Mouse (Mus musculus): ENCODE results near the gene Ibtk. TPM values are rescaled to one million over a fixed set of nuclear protein-coding genes. Genes with fewer than 3 reads are reported as not detected.

Ibtk gene
- total and polyA plus RNA-seq, 3 experiments, result 20.0 to 53.7 (median 21.1) TPM

- Histone ChIP-seq H3K27ac (ENCODE audit: control insufficient read depth, low read depth, low read length) (no peak overlapping the region), H3K79me2 (ENCODE audit: control insufficient read depth, insufficient read depth, low read length, poor library complexity) (no peaks in the 10 kb centered on the region), H3K36me3 (ENCODE audit: control insufficient read depth in 1 of 2, insufficient read depth in 2 of 2, low read length in 2 of 2) (peaks cover 0 to 6% of the 10 kb centered on the region in 2 experiments; a peak in 2 of 4 replicates), H3K4me3 (ENCODE audit: control insufficient read depth in 1 of 2, insufficient read depth in 1 of 2, low read depth in 2 of 2, low read length in 2 of 2) (no peak overlapping the region), H3K4me1 (ENCODE audit: control insufficient read depth in 1 of 2, insufficient read depth in 2 of 2, low read length in 2 of 2) (no peaks in the 10 kb centered on the region), H3K27me3 (ENCODE audit: control insufficient read depth in 1 of 2, insufficient read depth in 2 of 2, low read length in 2 of 2) (no peaks in the 10 kb centered on the region), H3K9me3 (replicated peaks; ENCODE audit: insufficient read depth, low read length) (no peaks in the 10 kb centered on the region), H3K9ac (ENCODE audit: control insufficient read depth, low read depth, low read length, poor library complexity, severe bottlenecking) (no peak overlapping the region)
- peak; percentile 78 to 86 (median 85) for TF ChIP-seq CTCF (IDR thresholded peaks at IDR 0.05 in 2 of 3, conservative IDR thresholded peaks at IDR 0.05 in 1 of 3; ENCODE audit: control insufficient read depth in 1 of 3, insufficient read depth in 1 of 3, low read depth in 2 of 3, low read length in 3 of 3, poor library complexity in 1 of 3, severe bottlenecking in 1 of 3)
- peak; percentile 85 for TF ChIP-seq RAD21 (IDR thresholded peaks at IDR 0.05; ENCODE audit: low read depth, low read length)
- TF ChIP-seq SMC3 (IDR thresholded peaks at IDR 0.05; ENCODE audit: low read depth, low read length), result peak; percentile 57
- TF ChIP-seq ELF1 (IDR thresholded peaks at IDR 0.05; ENCODE audit: low read depth, low read length), result no peak
- TF ChIP-seq ZC3H11A (IDR thresholded peaks at IDR 0.05; ENCODE audit: low read depth, low read length), result peak; percentile 23; the same call in 1 of the 2 replicates
- DNase-seq (ENCODE audit: low read depth, low spot score), result peak; percentile 59
Observed at GRCm38 (mm10) chr9:85685010-85685409, 64.1 kb downstream of the Ibtk start.

- H3K79me2 ChIP-seq (ENCODE audit: control insufficient read depth, insufficient read depth, low read length, poor library complexity), result no peaks in the 10 kb centered on the region
- no peak for TF ChIP-seq RCOR1 (IDR thresholded peaks at IDR 0.05; ENCODE audit: low read depth, low read length)
- TF ChIP-seq TAL1 (IDR thresholded peaks at IDR 0.05; ENCODE audit: low read length), result no peak
- TF ChIP-seq CHD2 (IDR thresholded peaks at IDR 0.05; ENCODE audit: low read length), result no peak
- no peak for TF ChIP-seq UBTF (IDR thresholded peaks at IDR 0.05; ENCODE audit: borderline replicate concordance, insufficient read depth, low read depth, low read length)
- no peak for TF ChIP-seq RAD21 (IDR thresholded peaks at IDR 0.05; ENCODE audit: low read depth, low read length)
- no peak for TF ChIP-seq MAX (IDR thresholded peaks at IDR 0.05; ENCODE audit: low read length)
- TF ChIP-seq TBP (IDR thresholded peaks at IDR 0.05; ENCODE audit: low read depth, low read length), result no peak
- no peak for TF ChIP-seq MAZ (IDR thresholded peaks at IDR 0.05; ENCODE audit: low read depth, low read length)
- no peak for TF ChIP-seq MAFK (IDR thresholded peaks at IDR 0.05; ENCODE audit: borderline replicate concordance, low read depth, low read length)
- TF ChIP-seq KAT2A (conservative IDR thresholded peaks at IDR 0.05; ENCODE audit: low read depth, low read length), result no peak
- no peak for TF ChIP-seq JUND (IDR thresholded peaks at IDR 0.05; ENCODE audit: low read depth, low read length)
- TF ChIP-seq ZMIZ1 (IDR thresholded peaks at IDR 0.05; ENCODE audit: low read depth, low read length), result no peak
- TF ChIP-seq CHD1 (IDR thresholded peaks at IDR 0.05; ENCODE audit: low read depth, low read length), result no peak
- TF ChIP-seq MEF2A (IDR thresholded peaks at IDR 0.05; ENCODE audit: extremely low read depth, insufficient replicate concordance, low read depth, low read length, poor library complexity, severe bottlenecking), result no peak
- no peak for TF ChIP-seq MXI1 (IDR thresholded peaks at IDR 0.05; ENCODE audit: low read depth, low read length)
- no peak for TF ChIP-seq TCF12 (IDR thresholded peaks at IDR 0.05; ENCODE audit: low read depth, low read length)
- no peak for TF ChIP-seq POLR2A (IDR thresholded peaks at IDR 0.05; ENCODE audit: control insufficient read depth in 1 of 2, insufficient read depth in 1 of 2, low read depth in 1 of 2, low read length in 2 of 2, poor library complexity in 1 of 2)
- TF ChIP-seq USF1 (IDR thresholded peaks at IDR 0.05; ENCODE audit: low read depth, low read length), result no peak
- TF ChIP-seq ZC3H11A (IDR thresholded peaks at IDR 0.05; ENCODE audit: low read depth, low read length), result no peak
- no peak for TF ChIP-seq BHLHE40 (IDR thresholded peaks at IDR 0.05; ENCODE audit: borderline replicate concordance, low read depth, low read length)
- H3K4me3 ChIP-seq (ENCODE audit: control insufficient read depth in 1 of 2, insufficient read depth in 1 of 2, low read depth in 2 of 2, low read length in 2 of 2), result no peak overlapping the region
- H3K4me1 ChIP-seq (ENCODE audit: control insufficient read depth in 1 of 2, insufficient read depth in 2 of 2, low read length in 2 of 2), result no peaks in the 10 kb centered on the region
- H3K27me3 ChIP-seq (ENCODE audit: control insufficient read depth in 1 of 2, insufficient read depth in 2 of 2, low read length in 2 of 2), result peaks cover 0 to 2% of the 10 kb centered on the region in 2 experiments; a peak in 1 of 4 replicates
- no peak overlapping the region for H3K27ac ChIP-seq (ENCODE audit: control insufficient read depth, low read depth, low read length)
- H3K9ac ChIP-seq (ENCODE audit: control insufficient read depth, low read depth, low read length, poor library complexity, severe bottlenecking), result no peak overlapping the region
- no peak for DNase-seq (ENCODE audit: low read depth, low spot score)
- no peaks in the 10 kb centered on the region for H3K9me3 ChIP-seq (replicated peaks; ENCODE audit: insufficient read depth, low read length)
- H3K36me3 ChIP-seq (ENCODE audit: control insufficient read depth in 1 of 2, insufficient read depth in 2 of 2, low read length in 2 of 2), result no peaks in the 10 kb centered on the region
Observed at GRCm38 (mm10) chr9:85675131-85675905, 73.8 kb downstream of the Ibtk start.

Data from MEL (cell line).